Mouse (Mus musculus) hindbrain, embryonic 10.5 days (tissue): ENCODE data around the gene Dock6. TPM values are rescaled to one million over a fixed set of nuclear protein-coding genes. Genes with fewer than 3 reads are reported as not detected.
"Not testable (repeated sequence)": the region's sequence is repeated elsewhere in the genome, so short reads cannot be mapped to it uniquely, and the experiment has no call there.

Experiments used
- DNase-seq: peaks from one replicate; pipeline ENCODE4 v3.0.0-alpha.2; 2017; ENCODE audit warnings: low spot score
- H3K27ac ChIP-seq: fragments of 300-500 bp; sonication (generic); 2 replicates; pipeline ENCODE4 v1.5.1; 2016; ENCODE audit warnings: mild to moderate bottlenecking, moderate library complexity
- H3K27me3 ChIP-seq: fragments of 300-500 bp; sonication (generic); 2 replicates; pipeline ENCODE4 v1.6.1; 2016; ENCODE audit warnings: mild to moderate bottlenecking; ENCODE audit not compliant: poor library complexity, insufficient read depth, severe bottlenecking
- H3K36me3 ChIP-seq: fragments of 300-500 bp; sonication (generic); 2 replicates; pipeline ENCODE4 v1.6.1; 2016; ENCODE audit warnings: mild to moderate bottlenecking, moderate library complexity
- H3K4me1 ChIP-seq: fragments of 300-500 bp; sonication (generic); replicated peaks from 2 replicates; pipeline ENCODE4 v1.6.1; 2016; ENCODE audit warnings: mild to moderate bottlenecking
- H3K4me3 ChIP-seq: fragments of 300-500 bp; sonication (generic); 2 replicates; pipeline ENCODE4 v1.5.1; 2016; ENCODE audit warnings: mild to moderate bottlenecking, moderate library complexity
- H3K9me3 ChIP-seq: fragments of 300-500 bp; sonication (generic); 2 replicates; pipeline ENCODE4 v1.6.1; 2016; ENCODE audit warnings: mild to moderate bottlenecking, moderate library complexity
- WGBS: fragments of 180-500 bp; shearing (Covaris S2); methylation state at CpG from one replicate; pipeline ENCODE4 v1.1.7; 2016; 5-methylcytosine and 5-hydroxymethylcytosine counted together
- polyA plus RNA-seq: library from polyadenylated mRNA; unstranded; fragments of >200 nt; fragmentation: Nextera tagmentation; extraction: Ambion mirVana; gene quantifications from 2 replicates; pipeline ENCODE4 v1.2.1, GENCODE M21; 2016

Dock6 gene
- 23.7 and 24.1 TPM in 2 replicates for polyA plus RNA-seq

DNA sequence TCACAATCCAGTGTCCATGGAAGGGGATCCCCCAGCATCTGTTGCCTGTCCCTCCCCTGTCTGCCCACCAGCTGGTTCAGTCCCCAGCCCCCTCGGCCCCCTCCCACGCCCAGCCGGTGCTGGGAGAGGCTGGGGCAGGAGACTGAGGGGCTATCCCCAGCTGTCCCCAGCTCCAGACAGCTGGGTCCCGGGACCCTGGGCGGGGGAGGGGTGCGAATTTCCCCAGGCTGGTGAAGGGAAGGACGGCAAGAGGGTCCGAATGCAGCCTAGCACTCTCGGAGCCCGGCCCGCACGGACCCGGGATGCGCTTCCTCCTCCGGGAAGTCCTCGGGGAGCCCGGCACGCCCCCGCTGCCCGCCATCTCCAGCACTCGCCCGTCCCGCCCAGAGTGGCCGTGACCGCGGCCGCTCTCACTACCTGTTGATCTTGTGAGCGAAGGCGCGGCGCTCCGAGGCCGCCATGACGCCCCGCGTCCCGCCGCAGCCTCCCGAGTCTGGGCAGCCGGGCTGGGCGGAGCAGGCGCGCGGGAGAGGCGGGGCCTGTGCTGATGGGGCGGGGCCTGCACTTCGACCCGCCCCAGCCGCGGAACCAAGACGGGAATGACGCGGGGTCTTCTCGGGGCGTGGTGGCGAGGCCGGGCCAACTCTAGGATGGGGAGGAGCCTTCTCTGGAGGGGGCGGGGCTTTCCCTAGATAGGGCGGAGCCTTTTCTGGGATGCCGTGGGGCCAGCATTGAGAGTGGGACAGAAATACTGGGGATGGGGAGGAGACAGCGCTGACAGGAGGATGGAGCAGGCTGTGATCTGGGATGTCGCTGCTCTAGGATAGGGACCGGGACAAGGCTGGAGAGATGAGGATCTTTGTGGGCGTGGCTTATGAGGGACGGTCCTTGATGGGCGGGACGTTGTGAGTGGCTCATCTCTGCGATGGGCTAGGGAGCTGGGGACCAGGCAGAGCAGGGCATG lies at the start of gene Dock6:
TSS of gene Dock6 (minus strand) at position 508 of the 964 bp plus-strand sequence.
- peak within 1 kb of the TSS; percentile 93 for H3K27ac ChIP-seq
- under 1% methylated on average over 68 of the region's 68 CpGs for WGBS
- peak; percentile 94 for DNase-seq
- H3K4me3 ChIP-seq = peak within 1 kb of the TSS; percentile 87
- H3K27me3 ChIP-seq = no peaks in the 10 kb centered on the region
- no peaks in the 10 kb centered on the region for H3K9me3 ChIP-seq
- H3K4me1 ChIP-seq = peaks cover 51% of the 10 kb centered on the region
- H3K36me3 ChIP-seq = no peaks in the 10 kb centered on the region

DNA sequence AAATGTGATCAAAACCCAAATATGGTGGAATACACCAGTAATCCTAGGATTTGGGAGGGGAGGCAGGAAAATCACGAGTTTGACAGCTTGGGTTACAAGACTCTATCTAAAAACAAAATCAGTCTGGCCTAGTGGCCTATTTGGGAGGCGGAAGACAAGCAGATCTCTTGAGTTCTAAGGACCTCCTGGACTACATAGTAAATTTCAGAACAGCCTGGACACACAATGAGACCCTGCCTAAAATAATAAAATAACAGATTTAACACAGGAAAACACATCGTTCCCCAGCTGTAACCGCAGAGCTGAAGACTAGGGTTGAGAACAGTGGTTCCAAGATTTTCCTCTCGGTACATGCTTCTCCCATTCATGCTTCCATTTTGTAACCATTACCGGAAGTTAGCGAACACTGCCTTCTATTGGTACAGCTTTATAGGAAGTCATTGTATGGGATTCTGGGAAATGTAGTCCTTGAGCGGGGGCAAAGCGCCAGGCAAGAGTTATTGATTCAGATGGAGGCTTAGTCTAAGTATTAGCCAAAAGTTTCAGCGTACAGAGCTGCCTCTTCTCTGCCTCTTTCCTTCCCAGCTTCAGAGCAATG lies 48.9 kb upstream of the Dock6 start:
- Histone ChIP-seq H3K27ac (peak overlapping the region; percentile 50), H3K36me3 (no peaks in the 10 kb centered on the region), H3K4me3 (peak overlapping the region; percentile 54), H3K27me3 (peaks cover 19% of the 10 kb centered on the region), H3K9me3 (no peaks in the 10 kb centered on the region), H3K4me1 (peaks cover 4% of the 10 kb centered on the region; the same call in 1 of the 2 replicates)
- peak; percentile 61 for DNase-seq
- 16% methylated on average over 10 of the region's 10 CpGs for WGBS

DNA sequence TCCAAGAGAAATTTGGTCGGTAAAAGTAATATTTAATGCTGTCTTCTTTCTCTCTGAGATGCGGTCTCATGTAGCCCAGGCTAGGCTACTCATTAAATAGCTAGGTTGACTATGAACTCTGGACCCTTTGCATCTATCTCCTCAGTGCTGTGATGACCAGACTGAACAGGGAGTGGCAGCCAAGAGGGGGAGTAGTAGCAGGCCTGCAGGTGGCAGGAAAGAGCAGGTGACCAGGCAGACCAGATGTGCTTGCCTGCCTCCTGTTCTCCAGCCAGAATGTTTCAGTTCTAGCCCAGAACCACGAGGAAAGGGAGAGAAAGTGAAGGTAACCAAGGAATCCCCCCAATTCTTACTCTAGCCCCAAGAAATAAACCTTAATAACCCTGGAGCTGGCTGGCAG lies 36.8 kb upstream of the Dock6 start:
- Histone ChIP-seq H3K4me3 (no peak overlapping the region), H3K36me3 (no peaks in the 10 kb centered on the region), H3K4me1 (no peaks in the 10 kb centered on the region), H3K9me3 (peaks cover 7% of the 10 kb centered on the region; the same call in 1 of the 2 replicates), H3K27ac (no peak overlapping the region), H3K27me3 (no peaks in the 10 kb centered on the region)
- 62% methylated on average over 3 of the region's 3 CpGs for WGBS
- DNase-seq = no peak

- 63% methylated on average over 3 of the region's 3 CpGs for WGBS
- H3K4me3 ChIP-seq = no peak overlapping the region
- DNase-seq = no peak
- peaks cover 13% of the 10 kb centered on the region; the same call in 1 of the 2 replicates for H3K9me3 ChIP-seq
- H3K27ac ChIP-seq = no peak overlapping the region
- no peaks in the 10 kb centered on the region for H3K36me3 ChIP-seq
- H3K4me1 ChIP-seq = no peaks in the 10 kb centered on the region
- H3K27me3 ChIP-seq = peaks cover 8% of the 10 kb centered on the region; the same call in 1 of the 2 replicates
Observed at GRCm38 (mm10) chr9:21876601-21877000, 24.2 kb upstream of the Dock6 start.

- no peak for DNase-seq
- Histone ChIP-seq H3K4me3 (no peak overlapping the region), H3K27me3 (peaks cover 8% of the 10 kb centered on the region; the same call in 1 of the 2 replicates), H3K27ac (no peak overlapping the region), H3K4me1 (no peaks in the 10 kb centered on the region), H3K9me3 (no peaks in the 10 kb centered on the region), H3K36me3 (no peaks in the 10 kb centered on the region)
- WGBS = 76% methylated on average over 4 of the region's 4 CpGs
Observed at GRCm38 (mm10) chr9:21872204-21872603, 19.8 kb upstream of the Dock6 start.

- 18% methylated on average over 20 of the region's 20 CpGs for WGBS
- Histone ChIP-seq H3K36me3 (no peaks in the 10 kb centered on the region), H3K9me3 (no peaks in the 10 kb centered on the region), H3K4me3 (peak overlapping the region; percentile 18; the same call in 1 of the 2 replicates), H3K27ac (no peak overlapping the region), H3K27me3 (peaks cover 8% of the 10 kb centered on the region; the same call in 1 of the 2 replicates), H3K4me1 (peaks cover 4% of the 10 kb centered on the region; the same call in 1 of the 2 replicates)
- DNase-seq = peak; percentile 56
Observed at GRCm38 (mm10) chr9:21870879-21871524, 18.6 kb upstream of the Dock6 start.

GRCm38 (mm10) chr9:21869290-21869689 lies 16.9 kb upstream of the Dock6 start:
- not testable (repeated sequence) for H3K9me3 ChIP-seq, H3K4me1 ChIP-seq, DNase-seq, H3K4me3 ChIP-seq, H3K27ac ChIP-seq, H3K27me3 ChIP-seq, H3K36me3 ChIP-seq
- 63% methylated on average over 7 of the region's 7 CpGs for WGBS

GRCm38 (mm10) chr9:21867726-21868125 lies 15.3 kb upstream of the Dock6 start:
- 83% methylated on average over 3 of the region's 3 CpGs for WGBS
- Histone ChIP-seq H3K9me3 (no peaks in the 10 kb centered on the region), H3K27me3 (peaks cover 8% of the 10 kb centered on the region; the same call in 1 of the 2 replicates), H3K36me3 (no peaks in the 10 kb centered on the region), H3K27ac (no peak overlapping the region), H3K4me1 (peaks cover 4% of the 10 kb centered on the region; the same call in 1 of the 2 replicates), H3K4me3 (no peak overlapping the region)
- no peak for DNase-seq

DNA sequence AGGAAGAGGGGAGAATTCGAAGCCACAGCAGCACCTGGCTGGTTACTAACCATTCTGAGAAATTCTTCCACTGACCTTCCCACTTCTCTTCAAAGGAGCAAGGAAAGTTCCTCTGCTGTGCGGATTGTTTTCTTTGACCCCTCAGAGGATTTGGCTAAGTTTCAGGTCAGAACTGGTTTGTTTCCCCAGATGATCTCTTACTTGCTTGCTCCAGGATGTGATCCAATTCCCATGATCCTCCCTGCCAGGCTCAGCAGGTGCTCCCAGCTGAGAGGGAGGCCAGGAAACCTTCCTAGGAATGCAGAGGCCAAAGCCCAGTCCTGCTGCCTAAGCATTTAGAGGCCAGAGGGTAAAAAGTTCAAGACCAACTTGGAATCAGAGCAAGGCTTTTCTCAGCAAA lies 14.2 kb upstream of the Dock6 start:
- Histone ChIP-seq H3K4me1 (peaks cover 4% of the 10 kb centered on the region; the same call in 1 of the 2 replicates), H3K36me3 (no peaks in the 10 kb centered on the region), H3K9me3 (peaks cover 6% of the 10 kb centered on the region; the same call in 1 of the 2 replicates), H3K27me3 (no peaks in the 10 kb centered on the region), H3K4me3 (no peak overlapping the region), H3K27ac (no peak overlapping the region)
- 65% methylated on average over 2 of the region's 2 CpGs for WGBS
- peak; percentile 43 for DNase-seq

DNA sequence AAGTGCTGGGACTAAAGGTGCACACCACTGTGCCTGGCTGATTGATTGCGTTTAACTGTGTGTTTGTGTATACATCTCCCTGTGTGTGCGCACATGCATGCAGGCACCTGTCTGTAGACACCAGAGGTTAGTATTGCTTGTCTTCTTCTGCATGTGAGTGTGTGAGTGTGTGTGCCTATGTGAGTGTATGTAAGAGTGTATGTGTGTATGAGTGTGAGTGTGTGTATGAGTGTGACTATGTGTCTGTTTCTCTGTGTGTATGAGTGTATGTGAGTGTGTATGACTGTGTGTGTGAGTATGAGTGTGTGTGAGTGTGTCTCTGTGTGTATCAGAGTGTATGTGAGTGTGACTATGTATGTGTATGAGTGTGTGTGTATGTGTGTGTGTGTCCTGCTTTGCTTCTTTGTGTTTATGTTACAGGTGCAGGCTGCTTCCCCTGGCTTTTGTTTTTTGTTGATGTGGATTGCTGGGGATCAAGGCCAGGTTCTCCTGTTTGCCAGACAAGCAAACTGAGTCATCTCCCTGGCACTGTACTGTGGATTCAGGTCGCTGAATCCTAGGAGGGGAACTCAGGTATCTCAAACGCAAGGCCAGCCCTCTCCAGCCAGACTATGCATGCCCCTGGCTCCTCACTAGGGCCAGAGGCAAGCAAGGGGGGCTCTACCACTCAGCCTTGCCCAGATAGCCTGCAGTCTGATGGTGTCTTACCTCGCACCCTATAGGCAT lies 13.4 kb upstream of the Dock6 start:
- H3K4me3 ChIP-seq = no peak overlapping the region
- WGBS = 70% methylated on average over 5 of the region's 5 CpGs
- peaks cover 4% of the 10 kb centered on the region; the same call in 1 of the 2 replicates for H3K4me1 ChIP-seq
- H3K36me3 ChIP-seq = no peaks in the 10 kb centered on the region
- no peak for DNase-seq
- no peaks in the 10 kb centered on the region for H3K27me3 ChIP-seq
- H3K27ac ChIP-seq = no peak overlapping the region
- H3K9me3 ChIP-seq = peaks cover 6% of the 10 kb centered on the region; the same call in 1 of the 2 replicates

DNA sequence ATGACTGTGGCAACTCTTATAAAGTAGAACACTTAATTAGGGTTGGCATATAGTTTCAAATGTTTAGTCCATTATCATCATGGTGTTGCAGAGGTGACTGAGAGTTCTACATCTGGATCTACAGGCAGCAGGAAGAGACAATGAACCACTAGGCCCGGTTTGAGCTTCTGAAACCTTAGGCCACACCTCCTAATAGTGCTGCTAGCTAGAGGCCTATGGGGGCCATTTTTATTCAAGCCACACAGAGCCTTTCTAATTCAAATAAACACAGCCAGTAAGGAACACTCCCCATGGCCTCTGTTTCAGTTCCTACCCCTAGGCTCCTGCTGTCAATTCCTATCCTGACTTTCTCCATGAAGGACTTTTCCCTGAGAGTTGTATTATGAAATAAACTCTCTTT lies 9.7 kb upstream of the Dock6 start:
- Histone ChIP-seq H3K9me3 (peaks cover 6% of the 10 kb centered on the region; the same call in 1 of the 2 replicates), H3K27ac (no peak overlapping the region), H3K27me3 (no peaks in the 10 kb centered on the region), H3K4me1 (peaks cover 4% of the 10 kb centered on the region; the same call in 1 of the 2 replicates), H3K36me3 (no peaks in the 10 kb centered on the region), H3K4me3 (no peak overlapping the region)
- no peak for DNase-seq
- WGBS = 71% methylated on average over 1 of the region's 1 CpGs

GRCm38 (mm10) chr9:21860349-21860748 lies 7.9 kb upstream of the Dock6 start:
- not testable (repeated sequence) for H3K9me3 ChIP-seq, H3K36me3 ChIP-seq, H3K27me3 ChIP-seq, H3K27ac ChIP-seq, H3K4me1 ChIP-seq, DNase-seq, H3K4me3 ChIP-seq
- 68% methylated on average over 6 of the region's 6 CpGs for WGBS
